Mouse (Mus musculus) limb, embryonic 11.5 days (tissue): Measurements from ENCODE around the gene Tti1. TPM values are rescaled to one million over a fixed set of nuclear protein-coding genes. Genes with fewer than 3 reads are reported as not detected.

ENCODE experiments used
- ATAC-seq: fragments of 200-750 bp; cut with Nextera tagmentation; 2 replicates; pipeline ENCODE4 v1.8.0; 2017; ENCODE audit warnings: low read depth; ENCODE audit not compliant: insufficient number of reproducible peaks, low FRiP score, low TSS enrichment
- DNase-seq: peaks from one replicate; pipeline ENCODE4 v3.0.0-alpha.2; 2015; ENCODE audit warnings: low spot score
- H3K27ac ChIP-seq: fragments of 300-500 bp; sonication (generic); replicated peaks from 2 replicates; pipeline ENCODE4 v1.5.1; 2014; ENCODE audit warnings: low read depth, mild to moderate bottlenecking, low read length
- H3K27me3 ChIP-seq: fragments of 300-500 bp; sonication (generic); 2 replicates; pipeline ENCODE4 v1.6.1; 2014; ENCODE audit warnings: mild to moderate bottlenecking, low read length, mixed read lengths; ENCODE audit not compliant: control insufficient read depth, insufficient read depth
- H3K36me3 ChIP-seq: fragments of 300-500 bp; sonication (generic); 2 replicates; pipeline ENCODE4 v1.6.1; 2014; ENCODE audit warnings: mild to moderate bottlenecking, low read length, moderate library complexity, mixed read lengths; ENCODE audit not compliant: control insufficient read depth, insufficient read depth
- H3K4me1 ChIP-seq: fragments of 300-500 bp; sonication (generic); 2 replicates; pipeline ENCODE4 v1.6.1; 2014; ENCODE audit warnings: low read length, mixed read lengths; ENCODE audit not compliant: control insufficient read depth, insufficient read depth
- H3K4me2 ChIP-seq: fragments of 300-500 bp; sonication (generic); 2 replicates; pipeline ENCODE4 v1.6.1; 2014; ENCODE audit warnings: low read depth, mild to moderate bottlenecking, moderate library complexity; ENCODE audit not compliant: severe bottlenecking
- H3K4me3 ChIP-seq: fragments of 300-500 bp; sonication (generic); 2 replicates; pipeline ENCODE4 v1.5.1; 2014; ENCODE audit warnings: low read depth, low read length
- H3K9ac ChIP-seq: fragments of 300-500 bp; sonication (generic); 2 replicates; pipeline ENCODE4 v1.6.1; 2014; ENCODE audit warnings: mild to moderate bottlenecking, low read length
- H3K9me3 ChIP-seq: fragments of 300-500 bp; sonication (generic); 2 replicates; pipeline ENCODE4 v1.6.1; 2016; ENCODE audit warnings: low read length; ENCODE audit not compliant: control insufficient read depth
- WGBS: fragments of 180-500 bp; shearing (Covaris S2); extraction: QIAGEN DNeasy Blood & Tissue Kit; methylation state at CpG from one replicate; pipeline ENCODE4 v1.1.7; 2014; 5-methylcytosine and 5-hydroxymethylcytosine counted together
- polyA plus RNA-seq: library from polyadenylated mRNA; unstranded; fragments of >200 nt; fragmentation: Nextera tagmentation; extraction: Ambion mirVana; gene quantifications from 2 replicates; pipeline ENCODE4 v1.2.1, GENCODE M21; 2014

Tti1 gene
- polyA plus RNA-seq, 1 experiment from 2014 or later: 32.4 TPM

DNA sequence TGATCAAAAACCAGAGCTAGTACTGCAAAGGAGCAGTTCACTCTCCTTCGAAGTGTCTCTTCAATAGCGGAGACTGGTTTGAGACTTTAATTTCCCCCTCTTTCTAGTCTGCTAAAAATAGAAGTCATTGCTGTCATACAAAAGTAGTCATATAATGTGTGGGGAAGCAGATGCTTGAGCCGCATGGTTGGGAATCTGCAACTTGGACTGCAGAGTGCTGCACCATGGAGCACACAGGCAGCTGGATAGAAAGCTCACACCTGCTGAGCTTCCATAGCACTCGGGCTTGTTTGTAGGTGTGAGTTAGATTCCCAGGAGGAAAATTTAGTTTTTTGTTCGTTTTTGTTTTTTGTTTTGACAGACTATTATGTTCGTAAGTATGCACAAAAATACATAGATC, 8.2 kb upstream of the Tti1 start:
- WGBS: 92% methylated on average over 6 of the region's 6 CpGs
- Histone ChIP-seq H3K9me3 (no peaks in the 10 kb centered on the region), H3K4me2 (no peak overlapping the region), H3K4me1 (no peaks in the 10 kb centered on the region), H3K4me3 (no peak overlapping the region), H3K36me3 (peaks cover 5% of the 10 kb centered on the region), H3K9ac (no peak overlapping the region), H3K27me3 (no peaks in the 10 kb centered on the region), H3K27ac (no peak overlapping the region)
- DNase-seq (no peak), ATAC-seq (no peak)

DNA sequence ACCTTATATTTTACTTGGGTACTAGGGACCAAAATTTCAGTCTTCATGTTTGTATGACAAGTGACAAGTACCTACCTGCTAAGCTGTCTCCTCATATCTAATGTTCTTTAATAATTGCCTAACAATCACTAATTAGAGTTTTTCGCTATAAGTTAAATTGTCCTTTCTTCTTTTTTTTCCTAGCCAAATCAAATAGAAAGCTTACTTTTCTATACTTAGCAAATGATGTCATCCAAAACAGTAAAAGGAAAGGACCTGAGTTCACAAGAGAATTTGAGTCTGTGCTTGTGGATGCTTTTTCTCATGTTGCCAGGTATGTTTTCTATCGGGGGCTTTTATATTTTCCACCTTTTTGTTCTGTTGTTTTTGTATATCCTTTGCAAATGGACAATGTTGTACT, 7.6 kb upstream of the Tti1 start:
- Histone ChIP-seq H3K4me1 (peaks cover 1% of the 10 kb centered on the region; the same call in 1 of the 2 replicates), H3K36me3 (peaks cover 5% of the 10 kb centered on the region), H3K4me2 (no peak overlapping the region), H3K4me3 (no peak overlapping the region), H3K9ac (no peak overlapping the region), H3K27me3 (no peaks in the 10 kb centered on the region), H3K27ac (no peak overlapping the region), H3K9me3 (no peaks in the 10 kb centered on the region)
- ATAC-seq (no peak), DNase-seq (no peak)
- 94% methylated on average over 2 of the region's 2 CpGs for WGBS

DNA sequence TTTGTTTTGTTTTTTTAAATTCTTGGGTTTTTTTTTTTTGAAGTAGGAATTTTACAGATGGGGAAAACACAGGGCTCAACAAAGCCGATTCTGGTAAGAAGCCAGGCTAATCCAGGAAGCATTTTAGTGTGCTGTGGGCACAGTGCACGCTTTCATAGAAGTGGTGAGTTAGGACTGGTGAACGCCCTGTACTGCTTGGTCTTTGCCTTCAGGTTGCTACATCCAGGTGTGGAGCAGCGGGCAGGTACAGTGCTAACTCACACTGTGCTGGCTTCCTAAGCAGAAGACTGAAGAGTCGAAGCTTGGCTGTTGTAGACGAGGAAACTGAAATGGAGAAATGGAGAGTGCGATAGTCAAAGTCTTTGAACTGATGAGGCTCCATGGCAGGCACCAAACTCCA, 1.8 kb upstream of the Tti1 start:
- Histone ChIP-seq H3K4me1 (peaks cover 14% of the 10 kb centered on the region; the same call in 1 of the 2 replicates), H3K27me3 (no peaks in the 10 kb centered on the region), H3K4me2 (peak overlapping the region; percentile 81), H3K9me3 (no peaks in the 10 kb centered on the region), H3K27ac (no peak overlapping the region), H3K9ac (no peak overlapping the region; the same call in 1 of the 2 replicates), H3K36me3 (no peaks in the 10 kb centered on the region; the same call in 1 of the 2 replicates), H3K4me3 (peak overlapping the region; percentile 100)
- WGBS: 88% methylated on average over 7 of the region's 7 CpGs
- no peak for ATAC-seq
- DNase-seq: no peak

DNA sequence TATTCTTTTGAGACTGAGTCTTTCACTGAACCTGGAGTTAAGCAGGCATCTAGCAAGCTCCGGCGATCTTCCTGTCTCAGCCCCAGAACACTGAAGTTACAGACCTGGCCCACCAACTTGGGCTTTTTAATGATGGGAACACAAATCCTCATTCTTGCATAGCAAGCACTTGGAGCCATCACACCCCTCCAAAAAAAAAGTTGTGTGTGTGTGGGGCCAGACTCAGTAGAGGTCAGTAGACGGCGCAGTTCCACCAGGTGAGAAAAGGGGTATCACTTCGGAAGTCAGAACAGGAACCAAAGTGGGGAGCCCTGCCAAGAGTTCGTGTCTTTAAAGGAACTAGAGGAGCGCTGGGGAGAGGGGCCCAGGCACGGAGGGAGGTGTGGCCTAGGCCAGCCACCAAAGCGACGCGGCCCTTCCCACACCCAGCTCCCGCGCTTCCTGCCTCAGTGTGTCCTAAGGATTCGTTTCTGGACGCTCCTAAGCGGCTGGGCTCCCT, 329 bp downstream of the Tti1 start:
- ATAC-seq (no peak), DNase-seq (no peak)
- no peaks in the 10 kb centered on the region for H3K9me3 ChIP-seq
- peak overlapping the region; percentile 93 for H3K9ac ChIP-seq
- H3K36me3 ChIP-seq: no peaks in the 10 kb centered on the region; the same call in 1 of the 2 replicates
- no peaks in the 10 kb centered on the region for H3K27me3 ChIP-seq
- peak overlapping the region; percentile 100 for H3K4me3 ChIP-seq
- H3K4me1 ChIP-seq: peaks cover 14% of the 10 kb centered on the region; the same call in 1 of the 2 replicates
- H3K4me2 ChIP-seq: peak overlapping the region; percentile 81
- 3% methylated on average over 16 of the region's 16 CpGs for WGBS
- H3K27ac ChIP-seq: peak overlapping the region; percentile 95

DNA sequence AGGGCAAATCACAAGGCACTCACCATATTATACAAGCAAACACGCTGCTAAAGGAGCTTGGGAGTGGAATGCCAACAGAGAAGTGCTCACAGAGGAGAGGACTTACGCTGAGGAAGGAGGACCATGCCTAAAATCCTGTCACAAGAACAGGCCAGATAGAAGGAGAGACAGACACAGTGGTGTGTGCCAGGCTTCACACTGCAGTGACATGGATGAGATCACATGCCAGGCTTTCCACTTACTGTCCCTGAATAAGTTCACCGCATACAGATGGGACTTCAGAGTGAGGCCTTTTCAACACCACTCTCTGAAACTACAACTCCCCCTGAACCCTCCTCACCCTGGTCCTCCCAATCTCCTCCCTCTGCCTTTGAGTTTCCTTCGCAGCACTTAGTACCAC, 10.9 kb downstream of the Tti1 start:
- H3K4me2 ChIP-seq: no peak overlapping the region
- H3K27ac ChIP-seq: no peak overlapping the region
- no peaks in the 10 kb centered on the region for H3K9me3 ChIP-seq
- DNase-seq (no peak), ATAC-seq (no peak)
- 88% methylated on average over 4 of the region's 4 CpGs for WGBS
- no peaks in the 10 kb centered on the region for H3K4me1 ChIP-seq
- no peak overlapping the region for H3K4me3 ChIP-seq
- no peaks in the 10 kb centered on the region for H3K36me3 ChIP-seq
- no peaks in the 10 kb centered on the region for H3K27me3 ChIP-seq
- no peak overlapping the region for H3K9ac ChIP-seq

DNA sequence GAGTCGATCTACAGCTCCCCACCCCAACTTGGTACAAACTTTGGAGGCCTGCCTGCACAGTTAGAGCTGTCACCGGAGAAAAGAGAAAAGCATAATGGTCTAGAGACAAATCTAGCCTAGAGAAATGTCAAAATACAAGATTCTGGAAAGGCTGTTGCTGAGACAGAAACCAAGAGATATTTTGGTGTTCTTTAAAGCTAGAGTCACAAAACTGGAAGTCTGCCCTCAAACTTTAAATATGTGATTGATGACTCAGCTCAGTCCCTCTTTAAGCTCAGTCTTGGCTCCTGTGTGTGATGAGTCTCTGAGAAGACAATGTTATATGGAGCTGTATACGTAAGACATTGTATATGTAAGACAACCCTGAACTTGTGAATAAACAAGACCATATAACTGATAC, 15.6 kb downstream of the Tti1 start:
- ATAC-seq: no peak
- Histone ChIP-seq H3K4me3 (no peak overlapping the region), H3K27ac (no peak overlapping the region), H3K9me3 (no peaks in the 10 kb centered on the region), H3K4me1 (no peaks in the 10 kb centered on the region), H3K4me2 (no peak overlapping the region), H3K36me3 (peaks cover 3% of the 10 kb centered on the region; the same call in 1 of the 2 replicates), H3K27me3 (no peaks in the 10 kb centered on the region), H3K9ac (no peak overlapping the region)
- DNase-seq: no peak
- WGBS: 89% methylated on average over 3 of the region's 3 CpGs

DNA sequence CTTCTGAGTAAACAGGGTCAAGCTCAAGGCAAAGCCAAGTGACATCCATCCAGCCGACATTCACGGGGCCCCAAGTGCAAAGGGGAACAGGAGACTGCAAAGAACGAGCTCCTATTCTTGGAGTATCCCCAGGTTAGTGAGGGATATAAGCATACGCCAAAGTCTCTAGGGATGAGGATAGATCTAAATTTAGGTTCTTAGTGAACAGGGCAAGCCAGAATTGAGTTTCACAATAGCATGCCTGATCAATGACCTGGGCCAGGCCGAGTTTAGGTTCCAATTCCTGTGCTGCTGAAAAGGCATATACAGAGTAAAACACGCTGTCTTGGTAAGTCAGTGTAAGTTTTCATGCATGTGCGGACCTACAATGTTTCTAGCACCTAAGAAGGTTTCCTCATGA, 18.9 kb downstream of the Tti1 start:
- WGBS: 91% methylated on average over 7 of the region's 7 CpGs
- Histone ChIP-seq H3K27ac (no peak overlapping the region), H3K27me3 (no peaks in the 10 kb centered on the region), H3K36me3 (peaks cover 12% of the 10 kb centered on the region), H3K9me3 (no peaks in the 10 kb centered on the region), H3K4me3 (no peak overlapping the region), H3K9ac (no peak overlapping the region), H3K4me2 (no peak overlapping the region), H3K4me1 (no peaks in the 10 kb centered on the region)
- no peak for ATAC-seq
- DNase-seq: no peak

DNA sequence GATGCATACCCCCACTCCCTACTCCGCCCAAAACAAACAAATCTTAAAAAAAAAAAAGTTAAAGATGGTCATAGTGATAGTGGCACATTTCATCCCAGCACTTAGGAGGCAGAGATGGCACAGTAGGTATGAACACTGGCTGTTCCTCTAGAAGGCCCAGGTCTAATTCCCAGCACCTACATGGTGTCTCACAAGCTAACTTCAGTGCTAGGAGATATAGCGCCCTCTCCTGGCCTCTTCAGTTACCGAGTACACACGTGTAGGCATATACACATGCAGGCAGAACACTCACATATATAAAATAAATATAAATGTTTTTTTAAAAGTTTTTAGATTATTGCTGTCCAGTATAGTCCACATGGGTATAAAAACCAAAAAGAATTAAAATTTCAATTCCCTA, 22.6 kb downstream of the Tti1 start:
- WGBS: 93% methylated on average over 4 of the region's 4 CpGs
- DNase-seq (no peak), ATAC-seq (no peak)
- Histone ChIP-seq H3K36me3 (peaks cover 12% of the 10 kb centered on the region), H3K4me1 (no peaks in the 10 kb centered on the region), H3K4me3 (no peak overlapping the region), H3K9ac (no peak overlapping the region), H3K4me2 (no peak overlapping the region), H3K27me3 (no peaks in the 10 kb centered on the region), H3K9me3 (no peaks in the 10 kb centered on the region), H3K27ac (no peak overlapping the region)

DNA sequence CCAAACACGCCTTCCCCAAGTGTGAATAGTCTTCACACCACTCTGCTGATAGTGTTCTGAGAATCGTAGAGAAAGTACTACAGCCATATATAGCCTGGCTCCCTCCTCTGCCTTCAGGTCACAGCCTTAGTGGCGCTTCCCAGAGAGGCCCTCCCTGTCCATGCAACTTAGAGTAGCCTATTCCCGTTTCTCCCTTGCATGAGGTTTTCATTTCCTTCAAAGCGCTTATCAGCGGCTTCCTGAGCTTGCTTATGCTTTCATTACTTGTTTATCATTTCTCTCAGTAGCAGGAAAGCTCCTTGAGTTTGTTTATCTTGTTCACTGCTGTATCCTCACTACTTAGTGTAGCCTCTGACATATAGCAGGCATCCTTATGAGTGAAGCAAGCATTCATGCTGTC, 23.6 kb downstream of the Tti1 start:
- DNase-seq (no peak), ATAC-seq (no peak)
- Histone ChIP-seq H3K4me2 (no peak overlapping the region), H3K4me1 (no peaks in the 10 kb centered on the region), H3K27ac (no peak overlapping the region), H3K27me3 (no peaks in the 10 kb centered on the region), H3K36me3 (peaks cover 12% of the 10 kb centered on the region), H3K4me3 (no peak overlapping the region), H3K9me3 (no peaks in the 10 kb centered on the region), H3K9ac (no peak overlapping the region)
- WGBS: 77% methylated on average over 6 of the region's 6 CpGs
